Mouse (Mus musculus) adipocyte (in vitro differentiated cells): Measurements from ENCODE around the gene Blvrb.
A peak's percentile ranks its signal among the peaks of the same experiment; 100 is the strongest.
"Not testable (repeated sequence)": the region's sequence is repeated elsewhere in the genome, so short reads cannot be mapped to it uniquely, and the experiment has no call there.

Experiments used
- DNase-seq: peaks from one replicate; pipeline ENCODE4 v3.0.0-alpha.2; 2016; ENCODE audit warnings: low spot score

The Blvrb gene

GRCm38 (mm10) chr7:27483860-27484259 lies 36.1 kb downstream of the Blvrb start:
- DNase-seq: no peak

DNA sequence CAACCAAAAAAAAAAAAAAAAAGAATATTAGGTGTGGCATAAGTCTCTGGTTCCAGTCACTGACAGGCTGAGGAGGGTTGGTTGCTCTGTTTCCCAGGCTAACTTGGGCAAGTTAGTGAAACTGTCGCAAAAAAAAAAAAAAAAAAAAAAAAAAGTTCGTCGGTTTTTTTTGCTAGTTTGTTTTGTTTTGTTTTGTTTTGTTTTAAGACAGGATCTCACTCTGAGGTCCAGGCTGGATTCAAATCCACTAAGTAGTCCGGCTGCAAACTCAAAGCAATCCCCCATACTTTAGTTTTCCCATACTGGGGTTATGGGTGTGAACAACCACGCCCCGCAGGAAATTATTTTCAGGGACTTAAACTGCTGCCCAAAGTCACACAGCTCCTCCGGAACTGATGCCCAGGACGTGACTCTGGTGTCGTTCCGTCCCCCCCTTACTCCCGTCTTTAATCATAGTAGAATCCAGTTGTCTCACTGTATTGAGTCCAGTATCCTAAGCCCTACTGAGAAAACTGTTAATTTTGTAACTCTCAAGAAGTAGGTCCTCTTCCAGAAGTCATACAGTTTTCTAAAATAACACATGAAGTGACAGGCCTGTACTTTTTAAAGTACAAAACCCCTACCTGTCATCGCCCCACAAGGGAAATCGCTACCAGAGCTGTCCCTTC lies 38.5 kb downstream of the Blvrb start:
- DNase-seq: peak; percentile 55

DNA sequence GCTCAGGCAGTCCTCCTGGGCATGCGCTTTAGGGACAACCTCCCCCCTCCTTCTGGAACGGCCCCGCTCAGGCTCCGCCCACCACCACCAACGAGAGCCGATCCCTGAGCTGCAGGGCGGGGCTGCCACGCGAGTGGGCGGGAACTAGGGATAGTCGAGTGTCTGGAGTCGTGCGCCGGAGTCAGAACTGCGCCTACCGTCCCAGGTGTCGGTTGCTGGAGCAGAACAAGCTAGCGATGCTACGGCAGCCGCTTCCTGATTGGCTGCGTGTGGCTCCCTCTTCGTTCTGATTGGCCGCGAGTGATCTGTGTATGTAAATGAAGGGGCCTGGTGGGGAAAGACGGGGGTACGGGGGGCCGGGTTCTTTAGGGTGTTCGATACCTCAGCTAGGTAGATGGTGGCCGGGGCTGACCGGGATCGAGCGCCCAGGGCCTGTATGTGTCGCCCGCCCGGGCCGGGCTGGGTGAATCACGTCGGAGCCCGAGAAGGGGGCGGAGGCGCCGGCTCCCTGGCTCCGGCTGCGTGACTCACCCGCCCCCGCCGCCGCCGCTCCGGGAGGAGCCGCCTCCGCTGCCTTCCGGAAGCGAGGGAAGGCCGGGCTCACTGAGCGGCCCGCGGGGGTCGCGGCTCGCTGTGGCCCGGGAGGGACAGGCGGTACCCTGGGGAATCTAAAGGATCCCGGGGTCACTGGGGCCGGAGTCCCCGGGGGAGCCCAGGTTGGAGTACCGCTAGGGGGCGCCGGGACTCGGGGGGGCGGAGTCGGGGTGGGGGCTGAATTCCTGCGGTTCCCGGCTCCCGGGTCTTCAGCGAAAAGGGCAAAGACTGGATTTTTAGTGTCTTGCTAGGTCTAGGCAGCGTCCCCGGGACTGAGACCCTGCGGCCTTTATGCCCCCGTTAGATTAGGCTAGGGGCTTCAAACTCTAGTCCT lies 39.3 kb downstream of the Blvrb start, which contains the start of gene Sertad1:
Sertad1 (plus strand) TSS at position 141 of the 928 bp plus-strand sequence.
- DNase-seq: peak; percentile 97

DNA sequence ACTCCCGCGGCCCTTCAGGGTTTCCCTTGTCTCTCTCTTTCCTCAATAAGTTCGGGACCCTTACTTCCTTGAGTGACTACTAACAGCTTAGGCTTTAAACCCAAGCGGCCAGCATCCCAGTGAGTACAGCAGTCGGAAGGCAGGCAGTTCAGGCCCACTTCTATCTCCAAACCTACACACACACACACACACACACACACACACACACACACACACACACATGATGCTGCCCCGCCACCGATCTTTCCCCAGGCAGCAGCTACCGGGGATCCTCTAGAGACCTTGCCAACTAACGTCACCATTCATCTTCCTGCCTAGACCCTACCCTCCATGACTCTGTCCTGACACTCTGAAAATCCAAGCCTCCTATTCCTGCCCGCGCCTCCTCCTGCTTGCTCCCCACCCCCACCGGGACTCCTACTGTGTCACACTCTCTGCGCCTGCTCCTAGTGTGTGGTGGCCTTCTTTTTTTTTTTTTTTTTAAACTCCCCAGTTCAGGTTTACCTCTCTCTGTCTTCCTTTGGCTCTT lies 40.0 kb downstream of the Blvrb start:
- peak; percentile 54 for DNase-seq

- DNase-seq: no peak
Observed at GRCm38 (mm10) chr7:27489270-27489869, 41.6 kb downstream of the Blvrb start.

GRCm38 (mm10) chr7:27490227-27490542 lies 42.4 kb downstream of the Blvrb start:
- no peak for DNase-seq

- DNase-seq: peak; percentile 87
Observed at GRCm38 (mm10) chr7:27490543-27491329, 43.0 kb downstream of the Blvrb start.

- no peak for DNase-seq
Observed at GRCm38 (mm10) chr7:27491856-27492255, 44.1 kb downstream of the Blvrb start.

GRCm38 (mm10) chr7:27493022-27493421 lies 45.2 kb downstream of the Blvrb start:
- DNase-seq: no peak

GRCm38 (mm10) chr7:27493450-27493849 lies 45.7 kb downstream of the Blvrb start:
- DNase-seq: no peak

DNA sequence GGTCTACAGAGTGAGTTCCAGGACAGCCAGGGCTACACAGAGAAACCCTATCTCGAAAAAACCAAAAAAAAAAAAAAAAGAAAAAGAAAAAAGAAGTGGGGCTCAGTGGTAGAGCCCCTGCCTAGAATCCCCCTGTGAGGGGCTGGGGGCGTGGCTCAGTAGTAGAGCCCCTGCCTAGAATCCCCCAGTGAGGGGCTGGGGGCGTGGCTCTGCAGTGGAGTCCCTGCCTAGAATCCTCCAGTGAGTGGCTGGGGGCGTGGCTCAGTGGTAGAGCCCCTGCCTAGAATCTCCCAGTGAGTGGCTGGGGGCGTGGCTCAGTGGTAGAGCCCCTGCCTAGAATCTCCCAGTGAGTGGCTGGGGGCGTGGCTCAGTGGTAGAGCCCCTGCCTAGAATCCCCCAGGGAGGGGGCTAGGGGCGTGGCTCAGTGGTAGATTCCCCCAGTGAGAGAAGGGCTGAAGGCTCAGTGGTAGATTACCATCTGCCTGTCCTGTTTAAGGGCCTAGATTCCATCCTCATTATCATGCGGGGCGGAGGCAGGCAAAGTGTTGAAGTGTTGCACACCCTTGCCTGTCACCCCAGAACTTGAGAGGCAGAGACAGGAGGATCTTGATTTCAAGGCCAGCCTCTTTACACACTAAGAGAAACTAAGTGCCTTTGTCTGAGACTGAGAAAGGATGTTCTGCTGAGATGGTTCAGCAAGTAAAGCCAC lies 47.0 kb downstream of the Blvrb start:
- not testable (repeated sequence) for DNase-seq

DNA sequence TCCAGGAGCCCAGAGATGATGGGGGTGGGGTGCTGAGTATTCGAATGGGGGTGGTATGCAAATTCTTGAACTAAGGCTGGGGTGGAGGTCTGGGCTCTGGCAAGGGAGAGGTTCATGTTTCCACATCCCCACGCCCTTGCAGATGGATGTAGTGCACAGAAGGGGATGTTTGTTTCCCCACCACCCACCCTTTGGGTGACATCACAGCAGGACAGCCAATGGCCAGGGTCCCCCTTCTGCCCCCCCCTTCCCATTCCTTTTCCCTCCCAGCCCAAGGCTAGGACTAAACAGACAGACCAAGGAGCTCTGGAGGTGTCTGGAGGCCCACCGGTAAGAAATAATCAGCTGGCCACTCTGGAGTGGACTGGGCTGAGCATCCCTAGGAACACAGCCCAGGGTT lies 51.3 kb downstream of the Blvrb start, which contains the start of gene Prx:
Prx (plus strand) TSS at position 289 of the 400 bp plus-strand sequence.
- DNase-seq: no peak

DNA sequence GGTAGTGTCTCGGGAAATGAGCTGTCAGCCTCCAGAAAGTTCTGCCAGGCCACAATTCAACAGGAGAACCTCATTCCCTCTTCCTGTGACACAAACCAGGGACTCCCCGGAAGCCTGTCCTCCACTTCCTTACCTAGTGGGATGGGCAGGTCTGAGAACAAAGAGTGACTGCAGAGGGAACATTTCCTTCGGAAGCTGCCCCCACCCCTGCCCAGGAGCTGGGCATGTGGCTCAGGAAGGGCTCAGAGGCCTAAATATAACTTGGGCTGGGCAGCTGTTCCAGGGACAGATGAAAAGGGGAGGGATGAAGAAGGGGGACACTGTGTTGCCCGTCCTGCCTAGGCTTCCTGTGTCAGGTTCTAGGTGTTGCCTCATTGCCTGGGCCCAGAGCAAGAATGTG lies 53.8 kb downstream of the Blvrb start:
- no peak for DNase-seq

DNA sequence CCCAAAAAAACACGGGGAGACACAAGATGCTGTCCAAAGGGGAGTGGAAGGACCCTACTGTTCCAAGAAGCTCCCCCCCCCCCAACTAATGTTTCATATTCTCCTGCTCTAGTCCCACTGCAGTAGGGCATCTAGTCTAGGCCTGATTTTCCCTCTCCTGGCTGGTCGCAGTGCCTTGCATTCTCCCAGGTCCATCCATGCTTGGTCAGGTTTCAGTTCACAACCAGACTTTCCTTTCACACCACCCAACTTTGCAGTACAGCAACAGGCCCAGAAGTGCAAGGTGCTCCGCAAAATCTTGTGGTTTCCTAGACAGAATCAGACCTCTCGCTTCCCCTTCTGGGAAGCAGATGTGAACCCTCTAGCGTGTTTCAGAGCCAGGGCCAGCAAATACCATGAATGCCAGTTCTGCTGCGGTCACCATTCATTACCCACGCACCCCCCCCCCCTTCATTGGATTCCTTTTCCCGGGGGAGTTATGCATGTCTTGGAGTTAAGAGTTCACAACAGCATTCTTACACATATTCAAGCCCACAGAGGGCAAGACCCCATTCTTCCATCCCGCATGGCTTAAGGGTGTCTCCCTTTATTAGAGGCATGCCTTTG lies 59.1 kb downstream of the Blvrb start:
- DNase-seq: no peak

GRCm38 (mm10) chr7:27507711-27508647 lies 60.2 kb downstream of the Blvrb start:
- DNase-seq: peak; percentile 94

DNA sequence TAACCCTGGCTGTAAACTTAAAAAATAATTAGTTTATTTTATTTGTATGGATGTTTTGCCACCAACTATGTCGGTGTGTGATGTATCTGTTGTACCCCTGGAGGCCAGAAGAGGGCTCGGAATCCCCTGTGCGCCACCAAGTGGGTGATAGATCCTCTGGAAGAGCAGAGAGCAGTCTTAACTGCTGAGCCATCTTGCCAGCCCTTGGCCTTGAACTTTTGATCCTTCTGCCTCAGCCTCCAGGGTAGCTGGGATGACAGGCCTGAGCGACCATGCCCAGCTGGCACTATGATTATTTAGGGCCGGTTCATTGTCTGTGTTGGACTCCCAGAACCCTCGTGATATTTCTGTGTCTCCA lies 60.8 kb downstream of the Blvrb start:
- DNase-seq: peak; percentile 69

GRCm38 (mm10) chr7:27510809-27511208 lies 63.0 kb downstream of the Blvrb start:
- DNase-seq: no peak

- DNase-seq: no peak
Observed at GRCm38 (mm10) chr7:27514961-27515360, 67.2 kb downstream of the Blvrb start.
